Mouse (Mus musculus): ENCODE measurements at regions not wholly inside any gene's neighbourhood (a gene's known extent, or its start where the extent isn't known, plus 50 kb on each side); places are given as distances from the start of the nearest gene placed in this dataset.

GRCm38 (mm10) chr4:48871105-48871504 is 188.0 kb upstream of the Plppr1 start:
- no peak for DNase-seq (ENCODE audit: low spot score in 2 of 2)

- DNase-seq (ENCODE audit: low spot score in 2 of 2) = no peak
Observed at GRCm38 (mm10) chr4:48889074-48889592, 169.9 kb upstream of the Plppr1 start.

- no peak for DNase-seq (ENCODE audit: low spot score in 2 of 2)
Observed at GRCm38 (mm10) chr4:48904551-48904950, 154.5 kb upstream of the Plppr1 start.

- DNase-seq (ENCODE audit: low spot score in 2 of 2) = no peak
Observed at GRCm38 (mm10) chr4:48905196-48905867, 153.7 kb upstream of the Plppr1 start.

- no peak for DNase-seq (ENCODE audit: low spot score in 2 of 2)
Observed at GRCm38 (mm10) chr4:48909161-48909560, 149.9 kb upstream of the Plppr1 start.

GRCm38 (mm10) chr4:48913301-48913700 is 145.8 kb upstream of the Plppr1 start:
- no peak for DNase-seq (ENCODE audit: low spot score in 2 of 2)

GRCm38 (mm10) chr4:48924576-48925459 is 134.3 kb upstream of the Plppr1 start:
- DNase-seq (ENCODE audit: low spot score in 2 of 2) = no peak

GRCm38 (mm10) chr4:48938420-48938819 is 120.7 kb upstream of the Plppr1 start:
- no peak for DNase-seq (ENCODE audit: low spot score in 2 of 2)

- DNase-seq (ENCODE audit: low spot score in 2 of 2) = no peak
Observed at GRCm38 (mm10) chr4:48938892-48939291, 120.2 kb upstream of the Plppr1 start.

GRCm38 (mm10) chr4:48945266-48945818 is 113.7 kb upstream of the Plppr1 start:
- no peak for DNase-seq (ENCODE audit: low spot score in 2 of 2)

GRCm38 (mm10) chr4:48952965-48953364 is 106.1 kb upstream of the Plppr1 start:
- DNase-seq (ENCODE audit: low spot score in 2 of 2) = no peak

- DNase-seq (ENCODE audit: low spot score in 2 of 2) = no peak
Observed at GRCm38 (mm10) chr4:48975810-48976209, 83.3 kb upstream of the Plppr1 start.

GRCm38 (mm10) chr4:48992021-48992420 is 67.1 kb upstream of the Plppr1 start:
- no peak for DNase-seq (ENCODE audit: low spot score in 2 of 2)

Data from spleen, postnatal 10 days (tissue).